Comparison of ENCODE assay signal across 2 mouse cellular contexts in the genomic region with DNA sequence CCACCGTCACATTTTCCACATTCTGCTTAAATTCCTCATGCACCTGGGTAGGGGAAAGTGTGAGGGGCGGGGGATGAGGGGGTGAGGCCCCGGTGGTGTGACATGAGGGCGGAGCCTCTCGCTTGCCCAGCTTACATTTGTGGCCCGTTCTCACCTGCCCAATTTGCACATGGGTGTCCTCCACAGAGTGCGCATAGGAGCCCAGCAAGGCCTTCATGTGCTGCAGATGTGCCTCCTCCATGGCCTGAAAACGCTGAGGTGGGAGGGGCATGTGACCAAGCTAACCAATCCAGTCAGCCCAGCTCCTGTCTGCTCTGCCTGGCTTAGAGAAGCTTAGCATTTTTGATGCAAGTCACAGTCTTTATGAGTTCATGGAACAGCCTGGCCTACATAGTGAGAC.
TF ChIP-seq lines count a peak whose summit lies in the region.

No protein-coding gene starts in this region.

TF ChIP-seq in C2C12, 6 proteins besides CTCF, POLR2A, EP300 and RAD21:
- no peak for TF ChIP-seq CEBPB (IDR thresholded peaks at IDR 0.05; ENCODE audit: low read depth)
- no peak for TF ChIP-seq MYOG (IDR thresholded peaks at IDR 0.05; ENCODE audit: control insufficient read depth, extremely low read depth, insufficient read length)
- TF ChIP-seq MAX (IDR thresholded peaks at IDR 0.05): no peak
- no peak for TF ChIP-seq MYOD1 (IDR thresholded peaks at IDR 0.05; ENCODE audit: control insufficient read depth, insufficient read length, low read depth)
- TF ChIP-seq USF1 (IDR thresholded peaks at IDR 0.05; ENCODE audit: low read depth): peak; percentile 3
- no peak for TF ChIP-seq FOSL1 (IDR thresholded peaks at IDR 0.05; ENCODE audit: insufficient read depth, low read length, poor library complexity, severe bottlenecking)

TF ChIP-seq in CH12.LX, 34 proteins besides CTCF, POLR2A, EP300 and RAD21:
- TF ChIP-seq UBTF (IDR thresholded peaks at IDR 0.05; ENCODE audit: low read depth, low read length): no peak
- TF ChIP-seq RCOR1 (conservative IDR thresholded peaks at IDR 0.05; ENCODE audit: low read depth, low read length): no peak
- TF ChIP-seq ELF1 (IDR thresholded peaks at IDR 0.05; ENCODE audit: low read depth, low read length): no peak
- no peak for TF ChIP-seq IRF4 (IDR thresholded peaks at IDR 0.05; ENCODE audit: low read depth, low read length)
- no peak for TF ChIP-seq MAFK (IDR thresholded peaks at IDR 0.05; ENCODE audit: insufficient replicate concordance, low read length)
- peak; percentile 54 for TF ChIP-seq BHLHE40 (IDR thresholded peaks at IDR 0.05; ENCODE audit: low read depth, low read length)
- no peak for TF ChIP-seq KAT2A (IDR thresholded peaks at IDR 0.05; ENCODE audit: insufficient replicate concordance, low read length)
- TF ChIP-seq SIN3A (IDR thresholded peaks at IDR 0.05; ENCODE audit: low read length): 0 out of 2 replicates have a peak, but pooled peaks have one; percentile 51
- TF ChIP-seq MAX (IDR thresholded peaks at IDR 0.05; ENCODE audit: low read length): 0 out of 2 replicates have a peak, but pooled peaks have one; percentile 41
- TF ChIP-seq USF1 (IDR thresholded peaks at IDR 0.05; ENCODE audit: low read depth, low read length): peak; percentile 51
- 0 out of 2 replicates have a peak, but pooled peaks have one; percentile 5 for TF ChIP-seq ETS1 (conservative IDR thresholded peaks at IDR 0.05; ENCODE audit: low read depth, low read length)
- TF ChIP-seq TCF12 (IDR thresholded peaks at IDR 0.05; ENCODE audit: low read depth, low read length): 0 out of 2 replicates have a peak, but pooled peaks have one; percentile 26
- 0 out of 2 replicates have a peak, but pooled peaks have one; percentile 17 for TF ChIP-seq MAZ (IDR thresholded peaks at IDR 0.05; ENCODE audit: low read depth, low read length)
